Mouse (Mus musculus): ENCODE results near the gene St13. TPM values are rescaled to one million over a fixed set of nuclear protein-coding genes. Genes with fewer than 3 reads are reported as not detected.

St13 gene
- 144 and 154 TPM in 2 replicates for polyA plus RNA-seq (2015; fragmentation: Nextera tagmentation; extraction: Ambion mirVana)

DNA sequence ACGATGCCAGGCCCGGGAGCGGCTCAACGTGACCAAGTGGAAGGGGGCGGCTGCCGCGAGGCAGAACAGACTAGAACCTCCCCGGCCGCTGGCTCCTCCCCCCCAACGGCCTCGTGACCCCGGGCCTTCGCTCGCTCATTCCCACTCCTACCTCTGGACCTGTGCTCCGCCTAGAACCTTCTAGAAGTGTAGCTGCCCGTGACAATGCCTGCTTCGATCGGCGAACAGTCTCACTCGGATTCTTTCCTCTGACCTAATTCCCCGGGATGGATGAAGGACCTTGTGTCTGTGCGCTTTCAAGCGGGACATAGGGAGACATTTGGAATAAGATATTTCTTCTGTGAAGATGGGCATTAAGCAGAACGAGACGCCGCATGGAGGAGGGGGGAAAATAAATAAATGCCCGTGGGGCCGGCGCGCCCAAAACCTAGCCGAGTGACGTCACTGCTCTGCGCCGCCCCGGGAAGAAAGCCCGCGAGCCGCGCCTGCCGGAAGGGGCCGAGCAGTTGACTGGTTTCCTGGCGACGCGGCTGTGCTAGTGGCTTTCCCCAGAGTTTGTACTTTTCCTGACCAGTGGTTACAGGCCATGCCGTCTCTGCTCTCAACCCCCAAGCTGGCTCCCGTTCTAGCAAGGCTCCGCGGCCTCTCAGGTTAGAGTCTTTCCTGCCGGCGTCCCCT, at the start of gene St13, which contains the start of gene Xpnpep3:
St13 (minus strand) TSS at position 440 of the 678 bp plus-strand sequence.
Xpnpep3 (plus strand) TSS at position 501 of the 678 bp plus-strand sequence.
- H3K27me3 ChIP-seq (ENCODE audit: control insufficient read depth, insufficient read depth, low read depth, low read length) = no peaks in the 10 kb centered on the region
- WGBS = under 1% methylated on average over 48 of the region's 50 CpGs
- no peaks in the 10 kb centered on the region for H3K9me3 ChIP-seq (ENCODE audit: control insufficient read depth, low read length)

DNA sequence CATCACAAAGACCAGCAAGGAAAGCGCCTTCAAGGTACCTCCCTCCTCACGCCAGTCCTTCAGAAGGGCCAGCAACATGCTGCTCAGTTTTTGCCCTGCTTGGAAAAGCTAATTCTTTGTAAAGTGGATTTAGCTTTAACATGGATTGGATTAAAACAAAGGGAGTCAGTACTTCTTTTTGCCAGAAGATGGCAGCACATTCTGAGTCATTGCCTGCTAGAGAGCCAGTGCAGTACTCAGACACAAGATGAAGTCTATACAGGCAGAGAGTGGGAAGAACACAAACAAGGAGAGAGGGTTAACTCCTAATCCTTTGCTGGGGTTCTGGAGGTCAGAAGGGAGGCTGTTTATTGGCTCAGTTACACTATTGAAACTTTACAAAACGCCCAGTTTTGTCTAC, 48.6 kb upstream of the St13 start:
- no peaks in the 10 kb centered on the region for H3K27me3 ChIP-seq (ENCODE audit: control insufficient read depth, insufficient read depth, low read depth, low read length)
- ATAC-seq (ENCODE audit: low read depth) = no peak
- H3K36me3 ChIP-seq (ENCODE audit: control insufficient read depth, insufficient read depth, low read length) = peaks cover 8% of the 10 kb centered on the region
- 25% methylated on average over 3 of the region's 3 CpGs for WGBS
- no peak overlapping the region for H3K9ac ChIP-seq (ENCODE audit: low read length)
- no peak overlapping the region for H3K4me2 ChIP-seq (ENCODE audit: low read depth, low read length)
- H3K27ac ChIP-seq (ENCODE audit: low read length) = no peak overlapping the region
- no peaks in the 10 kb centered on the region for H3K4me1 ChIP-seq (replicated peaks; ENCODE audit: control insufficient read depth, insufficient read depth, low read length)
- H3K9me3 ChIP-seq (ENCODE audit: control insufficient read depth, low read length) = no peaks in the 10 kb centered on the region
- H3K4me3 ChIP-seq (ENCODE audit: low read length) = no peak overlapping the region

More for the DNA sequence above, at the start of gene St13, which contains the start of gene Xpnpep3:
- ATAC-seq (ENCODE audit: low read depth) = peak; percentile 100
- H3K9ac ChIP-seq (ENCODE audit: low read length) = peak within 1 kb of the TSS; percentile 76
- H3K36me3 ChIP-seq (ENCODE audit: control insufficient read depth, insufficient read depth, low read length) = no peaks in the 10 kb centered on the region
- H3K4me2 ChIP-seq (ENCODE audit: low read depth, low read length) = peak within 1 kb of the TSS; percentile 75
- H3K4me3 ChIP-seq (ENCODE audit: low read length) = peak within 1 kb of the TSS; percentile 62
- peaks cover 17% of the 10 kb centered on the region for H3K4me1 ChIP-seq (replicated peaks; ENCODE audit: control insufficient read depth, insufficient read depth, low read length)
- peak within 1 kb of the TSS; percentile 95 for H3K27ac ChIP-seq (ENCODE audit: low read length)

DNA sequence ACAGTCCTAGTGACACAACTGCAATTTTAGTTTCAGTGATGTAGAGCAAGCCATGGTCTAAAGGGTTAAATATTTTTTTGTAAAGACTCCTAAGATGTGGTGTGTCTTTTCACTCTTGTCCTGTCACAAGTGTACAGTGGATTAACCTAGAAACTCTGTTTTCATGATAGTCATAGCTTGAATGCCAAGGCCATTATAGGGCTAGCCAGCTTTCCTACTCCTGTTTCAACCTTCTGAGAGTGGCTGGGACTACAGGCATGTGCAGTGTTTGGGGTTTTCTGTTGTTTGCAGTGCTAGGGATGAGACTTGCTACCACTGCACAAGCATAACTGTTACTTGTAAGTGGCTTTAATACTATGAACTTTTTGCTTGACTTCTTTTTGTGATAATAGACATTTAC, 39.4 kb upstream of the St13 start:
- Histone ChIP-seq H3K4me2 (ENCODE audit: low read depth, low read length) (no peak overlapping the region), H3K36me3 (ENCODE audit: control insufficient read depth, insufficient read depth, low read length) (0 out of 2 replicates have a peak, but pooled peaks cover 3% of the 10 kb centered on the region), H3K9ac (ENCODE audit: low read length) (no peak overlapping the region), H3K9me3 (ENCODE audit: control insufficient read depth, low read length) (no peaks in the 10 kb centered on the region), H3K27me3 (ENCODE audit: control insufficient read depth, insufficient read depth, low read depth, low read length) (no peaks in the 10 kb centered on the region), H3K27ac (ENCODE audit: low read length) (no peak overlapping the region), H3K4me1 (replicated peaks; ENCODE audit: control insufficient read depth, insufficient read depth, low read length) (no peaks in the 10 kb centered on the region), H3K4me3 (ENCODE audit: low read length) (no peak overlapping the region)
- ATAC-seq (ENCODE audit: low read depth) = no peak

DNA sequence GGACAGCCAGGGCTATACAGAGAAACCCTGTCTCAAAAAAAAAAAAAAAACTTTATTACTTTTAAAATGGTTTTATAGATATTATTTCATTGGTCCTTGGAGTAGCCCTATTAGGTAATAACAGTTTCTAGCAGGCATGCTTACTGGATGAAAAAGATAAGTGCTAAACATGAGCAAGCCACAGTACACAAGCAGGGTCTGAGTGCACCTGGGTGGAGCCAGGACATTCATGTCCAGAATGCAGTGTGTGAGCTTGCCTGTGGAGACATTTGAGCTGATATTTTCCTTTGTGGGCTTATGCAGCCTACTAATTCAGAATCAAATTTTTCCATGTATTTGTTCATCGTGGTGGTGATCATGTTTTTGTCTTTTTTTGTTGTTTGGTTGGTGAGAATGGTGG, 38.5 kb upstream of the St13 start:
- no peaks in the 10 kb centered on the region for H3K9me3 ChIP-seq (ENCODE audit: control insufficient read depth, low read length)
- H3K9ac ChIP-seq (ENCODE audit: low read length) = no peak overlapping the region
- H3K27me3 ChIP-seq (ENCODE audit: control insufficient read depth, insufficient read depth, low read depth, low read length) = no peaks in the 10 kb centered on the region
- H3K4me2 ChIP-seq (ENCODE audit: low read depth, low read length) = no peak overlapping the region
- 0 out of 2 replicates have a peak, but pooled peaks cover 3% of the 10 kb centered on the region for H3K36me3 ChIP-seq (ENCODE audit: control insufficient read depth, insufficient read depth, low read length)
- H3K27ac ChIP-seq (ENCODE audit: low read length) = no peak overlapping the region
- no peak for ATAC-seq (ENCODE audit: low read depth)
- H3K4me3 ChIP-seq (ENCODE audit: low read length) = no peak overlapping the region
- WGBS = 90% methylated on average over 1 of the region's 1 CpGs
- H3K4me1 ChIP-seq (replicated peaks; ENCODE audit: control insufficient read depth, insufficient read depth, low read length) = no peaks in the 10 kb centered on the region

DNA sequence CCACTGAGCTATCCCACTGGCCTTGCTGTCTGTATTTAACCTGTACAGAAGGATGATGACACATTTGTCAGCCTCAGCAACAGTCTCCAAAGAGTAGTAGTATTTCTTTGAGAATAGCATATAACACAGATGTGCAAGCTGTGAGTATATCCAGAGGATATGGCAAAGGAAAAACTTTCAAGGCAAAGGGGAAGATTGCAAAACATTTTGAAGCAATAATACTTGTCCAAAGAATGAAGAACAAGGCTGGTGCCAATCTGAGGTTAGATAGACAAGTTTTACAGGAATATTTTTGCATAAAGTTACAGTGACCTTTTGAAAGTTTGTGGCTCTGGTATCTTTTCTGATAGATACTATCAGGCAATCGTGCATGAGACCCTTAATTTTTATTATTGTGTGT, 31.3 kb upstream of the St13 start:
- Histone ChIP-seq H3K9ac (ENCODE audit: low read length) (no peak overlapping the region), H3K27me3 (ENCODE audit: control insufficient read depth, insufficient read depth, low read depth, low read length) (no peaks in the 10 kb centered on the region), H3K27ac (ENCODE audit: low read length) (no peak overlapping the region), H3K9me3 (ENCODE audit: control insufficient read depth, low read length) (no peaks in the 10 kb centered on the region), H3K4me2 (ENCODE audit: low read depth, low read length) (no peak overlapping the region), H3K4me1 (replicated peaks; ENCODE audit: control insufficient read depth, insufficient read depth, low read length) (no peaks in the 10 kb centered on the region), H3K4me3 (ENCODE audit: low read length) (no peak overlapping the region), H3K36me3 (ENCODE audit: control insufficient read depth, insufficient read depth, low read length) (0 out of 2 replicates have a peak, but pooled peaks cover 3% of the 10 kb centered on the region)
- no peak for ATAC-seq (ENCODE audit: low read depth)
- 85% methylated on average over 1 of the region's 1 CpGs for WGBS

DNA sequence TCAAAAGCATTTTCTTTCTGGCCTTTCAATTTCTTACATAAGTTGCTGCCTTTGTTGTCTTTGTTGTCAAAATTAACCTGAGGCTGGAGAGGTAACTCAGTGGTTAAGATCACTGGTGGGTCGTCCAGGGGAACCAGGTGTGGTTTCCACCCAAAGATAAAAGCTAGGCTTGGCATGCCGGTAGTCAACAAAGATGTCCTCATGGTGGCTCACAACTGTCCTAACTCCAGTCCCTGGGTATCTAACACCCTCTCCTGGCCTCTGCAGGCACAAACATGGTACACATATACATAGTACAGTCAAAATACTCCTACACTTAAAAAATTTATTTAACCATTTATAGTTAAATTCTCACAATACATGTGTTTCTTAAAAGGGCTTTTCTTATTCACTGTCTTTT, 28.1 kb upstream of the St13 start:
- Histone ChIP-seq H3K27me3 (ENCODE audit: control insufficient read depth, insufficient read depth, low read depth, low read length) (no peaks in the 10 kb centered on the region), H3K36me3 (ENCODE audit: control insufficient read depth, insufficient read depth, low read length) (0 out of 2 replicates have a peak, but pooled peaks cover 3% of the 10 kb centered on the region), H3K4me1 (replicated peaks; ENCODE audit: control insufficient read depth, insufficient read depth, low read length) (no peaks in the 10 kb centered on the region), H3K9ac (ENCODE audit: low read length) (no peak overlapping the region), H3K4me3 (ENCODE audit: low read length) (no peak overlapping the region), H3K4me2 (ENCODE audit: low read depth, low read length) (no peak overlapping the region), H3K9me3 (ENCODE audit: control insufficient read depth, low read length) (no peaks in the 10 kb centered on the region), H3K27ac (ENCODE audit: low read length) (no peak overlapping the region)
- WGBS = 84% methylated on average over 2 of the region's 2 CpGs
- ATAC-seq (ENCODE audit: low read depth) = no peak

DNA sequence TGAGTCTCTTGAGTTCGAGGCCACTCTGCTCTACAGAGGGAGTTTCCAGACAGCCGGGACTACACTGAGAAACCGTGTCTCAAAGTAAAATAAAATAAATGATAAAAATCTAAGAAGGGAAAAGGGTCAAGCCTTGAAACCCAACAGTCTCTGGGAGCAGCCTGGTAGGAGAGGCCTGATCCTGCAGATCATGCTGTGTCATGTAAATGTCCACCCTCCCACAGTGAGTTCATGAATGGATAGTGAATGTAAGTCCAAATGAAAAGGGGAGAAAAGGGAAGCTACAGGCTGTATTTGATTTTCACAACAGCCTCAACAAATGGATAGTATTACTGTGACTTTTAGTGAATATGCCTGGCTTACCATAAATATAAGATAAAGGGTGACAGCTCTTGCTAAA, 25.4 kb upstream of the St13 start:
- H3K4me3 ChIP-seq (ENCODE audit: low read length) = no peak overlapping the region
- WGBS = 84% methylated on average over 3 of the region's 3 CpGs
- ATAC-seq (ENCODE audit: low read depth) = no peak
- H3K4me2 ChIP-seq (ENCODE audit: low read depth, low read length) = no peak overlapping the region
- H3K9ac ChIP-seq (ENCODE audit: low read length) = no peak overlapping the region
- H3K9me3 ChIP-seq (ENCODE audit: control insufficient read depth, low read length) = no peaks in the 10 kb centered on the region
- 0 out of 2 replicates have a peak, but pooled peaks cover 3% of the 10 kb centered on the region for H3K36me3 ChIP-seq (ENCODE audit: control insufficient read depth, insufficient read depth, low read length)
- no peaks in the 10 kb centered on the region for H3K4me1 ChIP-seq (replicated peaks; ENCODE audit: control insufficient read depth, insufficient read depth, low read length)
- no peaks in the 10 kb centered on the region for H3K27me3 ChIP-seq (ENCODE audit: control insufficient read depth, insufficient read depth, low read depth, low read length)
- H3K27ac ChIP-seq (ENCODE audit: low read length) = no peak overlapping the region

DNA sequence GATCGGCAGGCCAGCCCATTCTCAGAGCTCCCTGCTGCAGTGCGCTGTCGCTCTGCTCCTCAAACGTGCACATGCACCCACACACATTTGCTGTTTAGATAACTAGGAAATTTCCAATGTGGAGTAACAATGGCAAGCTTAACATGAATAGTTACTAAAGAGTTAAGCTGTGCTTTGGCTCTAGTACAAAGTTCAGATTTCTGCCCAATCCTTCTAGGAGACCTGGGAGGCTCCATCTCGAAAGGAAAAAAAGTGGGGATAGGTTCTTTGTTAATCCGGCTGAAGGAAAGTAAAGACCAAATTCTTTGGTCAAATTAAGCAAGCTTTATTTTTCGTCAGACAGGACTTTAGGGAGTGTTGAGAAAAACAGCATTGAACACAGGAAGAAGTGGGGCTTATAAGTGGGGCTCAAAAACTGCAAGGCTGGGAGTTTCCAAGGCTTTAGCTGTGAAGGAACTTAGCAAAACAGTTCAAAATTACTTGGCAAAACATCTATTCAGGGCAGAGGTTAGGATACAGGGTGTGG, 22.3 kb upstream of the St13 start:
- WGBS = 66% methylated on average over 7 of the region's 7 CpGs
- no peak for ATAC-seq (ENCODE audit: low read depth)
- Histone ChIP-seq H3K27ac (ENCODE audit: low read length) (no peak overlapping the region), H3K9ac (ENCODE audit: low read length) (no peak overlapping the region), H3K4me3 (ENCODE audit: low read length) (no peak overlapping the region), H3K27me3 (ENCODE audit: control insufficient read depth, insufficient read depth, low read depth, low read length) (no peaks in the 10 kb centered on the region), H3K36me3 (ENCODE audit: control insufficient read depth, insufficient read depth, low read length) (no peaks in the 10 kb centered on the region), H3K4me2 (ENCODE audit: low read depth, low read length) (no peak overlapping the region), H3K4me1 (replicated peaks; ENCODE audit: control insufficient read depth, insufficient read depth, low read length) (no peaks in the 10 kb centered on the region), H3K9me3 (ENCODE audit: control insufficient read depth, low read length) (no peaks in the 10 kb centered on the region)

DNA sequence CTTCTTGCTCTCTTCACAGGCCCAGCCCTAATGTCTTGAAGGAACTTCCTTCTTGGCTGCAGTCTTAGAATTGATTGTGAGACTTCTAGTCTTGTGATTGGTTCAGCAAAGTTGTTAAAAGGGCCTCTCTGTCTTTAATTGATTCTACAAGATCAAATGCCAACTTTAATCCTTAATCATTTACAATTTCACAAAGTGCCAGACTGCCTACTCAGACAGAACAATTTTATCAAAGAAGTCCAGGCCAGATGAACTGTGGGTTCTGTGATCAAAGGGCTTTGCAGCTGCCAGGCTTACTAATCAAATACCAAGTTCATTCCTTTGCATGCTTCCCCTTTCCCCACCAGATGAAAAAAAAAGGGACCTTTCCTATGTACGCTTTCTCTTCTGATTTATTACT, 21.6 kb upstream of the St13 start:
- H3K4me3 ChIP-seq (ENCODE audit: low read length) = no peak overlapping the region
- H3K27ac ChIP-seq (ENCODE audit: low read length) = no peak overlapping the region
- peaks cover 3% of the 10 kb centered on the region for H3K4me1 ChIP-seq (replicated peaks; ENCODE audit: control insufficient read depth, insufficient read depth, low read length)
- no peak for ATAC-seq (ENCODE audit: low read depth)
- H3K9me3 ChIP-seq (ENCODE audit: control insufficient read depth, low read length) = no peaks in the 10 kb centered on the region
- no peaks in the 10 kb centered on the region for H3K36me3 ChIP-seq (ENCODE audit: control insufficient read depth, insufficient read depth, low read length)
- H3K9ac ChIP-seq (ENCODE audit: low read length) = no peak overlapping the region
- H3K27me3 ChIP-seq (ENCODE audit: control insufficient read depth, insufficient read depth, low read depth, low read length) = no peaks in the 10 kb centered on the region
- 52% methylated on average over 1 of the region's 1 CpGs for WGBS
- no peak overlapping the region for H3K4me2 ChIP-seq (ENCODE audit: low read depth, low read length)
